Mouse (Mus musculus): ENCODE results near the gene Smyd3.

DNA sequence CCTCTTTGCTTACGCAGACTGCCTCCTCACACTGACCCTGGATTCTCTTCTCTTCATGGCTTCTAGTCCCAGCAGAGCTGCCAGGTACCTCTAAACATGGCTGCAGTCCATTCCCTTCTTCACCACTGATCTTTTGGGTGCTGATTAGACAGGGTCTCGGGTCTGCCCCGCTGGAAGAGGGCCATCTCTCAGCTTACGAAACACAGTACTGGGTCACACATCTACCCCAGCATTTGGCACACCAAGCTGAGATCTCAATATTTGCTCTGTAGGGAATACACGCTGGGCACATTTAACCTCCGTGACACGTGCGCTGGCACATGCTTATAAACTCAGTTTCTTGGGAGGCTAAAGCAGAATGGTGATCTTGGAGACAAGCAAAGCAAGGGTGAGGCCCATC is 413.4 kb downstream of the Smyd3 start:
- TF ChIP-seq CTCF (IDR thresholded peaks at IDR 0.05; ENCODE audit: control insufficient read depth, insufficient read depth, insufficient replicate concordance, low read depth, low read length) (no peak), POLR2A (IDR thresholded peaks at IDR 0.05; ENCODE audit: control insufficient read depth, low read depth, low read length) (no peak)

Measured in testis, adult 2 months (tissue).